Mouse (Mus musculus) embryonic facial prominence, embryonic 13.5 days (tissue): Measurements from ENCODE around the gene Smoc1. TPM values are rescaled to one million over a fixed set of nuclear protein-coding genes. Genes with fewer than 3 reads are reported as not detected.

ENCODE experiments used
- ATAC-seq: fragments of 200-750 bp; cut with Nextera tagmentation; 2 replicates; pipeline ENCODE4 v1.8.0; 2017; ENCODE audit warnings: low read depth; ENCODE audit not compliant: insufficient number of reproducible peaks, insufficient read depth, low FRiP score, low TSS enrichment
- H3K27ac ChIP-seq: fragments of 300-500 bp; sonication (generic); 2 replicates; pipeline ENCODE4 v1.5.1; 2015; ENCODE audit warnings: moderate library complexity, mild to moderate bottlenecking, inconsistent platforms
- H3K27me3 ChIP-seq: fragments of 300-500 bp; sonication (generic); 2 replicates; pipeline ENCODE4 v1.6.1; 2015; ENCODE audit warnings: mild to moderate bottlenecking, inconsistent platforms
- H3K36me3 ChIP-seq: fragments of 300-500 bp; sonication (generic); 2 replicates; pipeline ENCODE4 v1.6.1; 2015; ENCODE audit warnings: mild to moderate bottlenecking, inconsistent platforms
- H3K4me1 ChIP-seq: fragments of 300-500 bp; sonication (generic); 2 replicates; pipeline ENCODE4 v1.6.1; 2015; ENCODE audit warnings: inconsistent platforms
- H3K4me2 ChIP-seq: fragments of 300-500 bp; sonication (generic); 2 replicates; pipeline ENCODE4 v1.6.1; 2015; ENCODE audit warnings: moderate library complexity, mild to moderate bottlenecking, inconsistent platforms
- H3K4me3 ChIP-seq: fragments of 300-500 bp; sonication (generic); 2 replicates; pipeline ENCODE4 v1.5.1; 2015; ENCODE audit warnings: mild to moderate bottlenecking, inconsistent platforms
- H3K9ac ChIP-seq: fragments of 300-500 bp; sonication (generic); 2 replicates; pipeline ENCODE4 v1.6.1; 2015; ENCODE audit warnings: mild to moderate bottlenecking, inconsistent platforms
- H3K9me3 ChIP-seq: fragments of 300-500 bp; sonication (generic); 2 replicates; pipeline ENCODE4 v1.6.1; 2016; ENCODE audit warnings: inconsistent platforms
- WGBS: fragments of 180-500 bp; shearing (Covaris S2); methylation state at CpG from one replicate; pipeline ENCODE4 v1.1.7; 2015; ENCODE audit warnings: mixed read lengths; 5-methylcytosine and 5-hydroxymethylcytosine counted together
- polyA plus RNA-seq: library from polyadenylated mRNA; unstranded; fragments of >200 nt; fragmentation: Nextera tagmentation; extraction: Ambion mirVana; gene quantifications from 2 replicates; pipeline ENCODE4 v1.2.1, GENCODE M21; 2015

Gene Smoc1
- polyA plus RNA-seq, 1 experiment from 2014 or later = 15.5 TPM

DNA sequence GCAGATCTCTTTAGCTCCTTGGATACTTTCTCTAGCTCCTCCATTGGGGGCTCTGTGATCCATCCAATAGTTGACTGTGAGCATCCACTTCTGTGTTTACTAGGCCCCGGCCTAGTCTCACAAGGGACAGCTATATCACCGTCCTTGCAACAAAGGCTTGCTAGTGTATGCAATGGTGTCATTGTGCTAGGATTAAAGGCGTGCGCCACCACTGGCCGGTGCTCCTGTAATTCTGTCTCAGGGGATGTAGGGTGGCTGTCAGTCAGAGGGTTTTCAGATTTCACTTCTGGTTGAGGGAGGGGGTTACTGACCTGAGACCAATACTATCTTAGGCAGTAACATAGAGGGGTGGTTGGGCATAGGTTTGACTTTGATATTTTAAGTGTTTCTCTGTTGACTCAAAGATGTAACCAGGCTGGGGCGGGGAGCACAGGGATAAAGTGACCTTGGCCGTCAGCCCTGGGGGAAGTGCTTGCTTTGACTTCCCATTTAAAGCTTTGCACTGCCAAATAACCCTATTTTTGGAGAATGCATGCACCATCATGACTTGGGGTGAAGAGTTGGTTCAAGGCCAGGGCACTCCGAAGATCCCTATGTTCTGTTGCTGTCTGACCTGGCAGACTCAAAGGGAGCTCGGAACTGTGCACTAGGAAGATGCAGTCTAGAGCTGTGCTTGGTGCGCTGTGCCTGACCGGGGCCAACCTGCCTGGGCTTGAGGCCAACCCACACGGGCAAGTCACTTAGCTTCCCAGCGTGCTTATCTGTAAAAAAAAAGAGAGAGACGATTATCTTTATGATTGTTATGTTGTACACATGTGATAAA lies 80.9 kb downstream of the Smoc1 start:
- Histone ChIP-seq H3K27me3 (no peaks in the 10 kb centered on the region), H3K4me2 (no peak overlapping the region), H3K4me1 (peaks cover 13% of the 10 kb centered on the region; the same call in 1 of the 2 replicates), H3K36me3 (no peaks in the 10 kb centered on the region), H3K27ac (no peak overlapping the region), H3K9me3 (no peaks in the 10 kb centered on the region), H3K4me3 (no peak overlapping the region), H3K9ac (no peak overlapping the region)
- ATAC-seq = no peak
- WGBS = 79% methylated on average over 14 of the region's 14 CpGs

DNA sequence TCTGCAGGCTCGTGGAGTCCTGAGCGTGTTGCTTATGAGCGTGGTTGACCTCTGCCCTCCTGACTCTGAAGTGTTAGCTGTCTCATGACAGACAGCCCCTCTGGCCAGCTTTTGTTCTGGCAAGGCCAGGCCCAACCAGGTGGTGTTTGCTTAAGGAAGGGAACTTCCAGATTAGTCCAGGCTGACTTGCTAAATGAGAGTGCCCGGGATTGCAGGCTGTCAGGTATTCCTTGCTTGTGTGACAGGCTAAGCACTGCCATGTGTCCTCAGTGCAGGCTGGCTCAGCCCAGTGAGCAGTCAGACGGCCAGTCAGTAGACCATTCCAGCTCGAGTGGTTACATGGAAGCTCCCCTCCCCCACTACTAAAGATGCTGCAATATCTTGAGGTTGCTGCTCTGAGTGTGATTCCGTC lies 82.0 kb downstream of the Smoc1 start:
- H3K4me3 ChIP-seq = no peak overlapping the region
- WGBS = 23% methylated on average over 7 of the region's 7 CpGs
- ATAC-seq = no peak
- no peak overlapping the region for H3K4me2 ChIP-seq
- H3K27me3 ChIP-seq = no peaks in the 10 kb centered on the region
- no peaks in the 10 kb centered on the region for H3K36me3 ChIP-seq
- H3K27ac ChIP-seq = no peak overlapping the region
- peaks cover 13% of the 10 kb centered on the region; the same call in 1 of the 2 replicates for H3K4me1 ChIP-seq
- H3K9ac ChIP-seq = no peak overlapping the region
- no peaks in the 10 kb centered on the region for H3K9me3 ChIP-seq

DNA sequence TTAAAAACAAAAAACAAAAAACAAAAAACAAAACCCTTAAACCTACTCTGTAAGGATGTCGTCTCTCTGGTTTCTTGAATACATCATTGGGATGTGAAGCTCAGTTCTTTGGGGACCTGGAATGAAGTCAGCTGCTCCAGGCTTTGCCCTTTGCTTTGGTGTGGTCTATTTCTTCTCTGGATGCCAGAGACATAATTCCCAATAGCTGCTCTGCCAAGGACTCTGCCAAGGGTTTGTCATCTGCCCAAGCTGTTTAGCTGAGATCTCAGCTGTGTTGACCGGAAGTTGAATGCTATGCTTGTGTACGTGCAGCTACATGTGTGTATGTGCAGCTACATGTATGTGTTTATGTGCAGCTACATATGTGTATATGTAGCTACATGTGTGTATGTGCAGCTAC lies 83.4 kb downstream of the Smoc1 start:
- Histone ChIP-seq H3K4me2 (no peak overlapping the region), H3K4me1 (peaks cover 13% of the 10 kb centered on the region; the same call in 1 of the 2 replicates), H3K36me3 (no peaks in the 10 kb centered on the region), H3K9me3 (no peaks in the 10 kb centered on the region), H3K4me3 (no peak overlapping the region), H3K9ac (no peak overlapping the region), H3K27ac (no peak overlapping the region), H3K27me3 (no peaks in the 10 kb centered on the region)
- WGBS = 76% methylated on average over 3 of the region's 3 CpGs
- ATAC-seq = no peak

DNA sequence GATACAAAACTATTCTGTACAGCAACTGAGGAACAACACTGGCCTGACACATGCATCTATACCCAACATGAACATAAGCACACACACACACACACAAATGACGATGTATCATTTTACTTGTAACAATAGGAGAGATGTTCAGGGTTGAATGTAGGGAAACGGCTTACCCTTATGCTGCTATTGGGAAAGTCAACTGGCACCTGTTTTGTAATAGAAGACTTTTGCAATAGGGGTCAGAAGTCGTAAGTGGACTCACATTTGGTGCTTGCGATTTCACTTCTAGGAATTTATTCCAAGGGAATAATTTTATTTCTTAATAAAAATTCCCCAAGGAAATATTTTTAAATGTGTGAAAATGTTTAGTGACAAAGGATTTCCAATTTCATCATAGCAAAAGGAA lies 85.7 kb downstream of the Smoc1 start:
- Histone ChIP-seq H3K27ac (no peak overlapping the region), H3K9me3 (no peaks in the 10 kb centered on the region), H3K9ac (no peak overlapping the region), H3K4me2 (no peak overlapping the region), H3K36me3 (no peaks in the 10 kb centered on the region), H3K4me3 (no peak overlapping the region), H3K27me3 (no peaks in the 10 kb centered on the region), H3K4me1 (peaks cover 13% of the 10 kb centered on the region; the same call in 1 of the 2 replicates)
- 91% methylated on average over 4 of the region's 4 CpGs for whole genome bisulfite sequencing
- ATAC-seq = no peak

DNA sequence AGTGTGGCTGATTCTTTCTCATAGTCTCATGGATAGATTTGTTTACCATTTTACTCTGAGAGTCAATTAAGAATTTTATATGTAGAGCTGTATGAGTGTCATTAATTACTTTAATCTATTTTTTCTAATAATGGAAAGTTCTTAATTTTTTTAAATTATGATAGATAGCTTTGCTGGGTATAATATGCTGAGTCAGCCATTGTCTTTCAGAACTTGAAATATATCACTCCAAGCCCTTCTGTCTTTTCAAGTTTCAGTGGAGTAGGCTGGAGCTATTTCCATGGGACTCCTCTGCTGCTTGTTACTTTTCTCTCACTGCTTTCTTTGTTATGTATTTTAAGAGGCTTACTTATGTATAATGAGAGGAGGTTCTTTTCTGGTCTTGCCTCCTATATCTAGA lies 93.7 kb downstream of the Smoc1 start:
- no peak for ATAC-seq
- Histone ChIP-seq H3K27me3 (no peaks in the 10 kb centered on the region), H3K4me3 (no peak overlapping the region), H3K4me1 (no peaks in the 10 kb centered on the region), H3K27ac (no peak overlapping the region), H3K9ac (no peak overlapping the region), H3K4me2 (no peak overlapping the region), H3K9me3 (no peaks in the 10 kb centered on the region), H3K36me3 (no peaks in the 10 kb centered on the region)

DNA sequence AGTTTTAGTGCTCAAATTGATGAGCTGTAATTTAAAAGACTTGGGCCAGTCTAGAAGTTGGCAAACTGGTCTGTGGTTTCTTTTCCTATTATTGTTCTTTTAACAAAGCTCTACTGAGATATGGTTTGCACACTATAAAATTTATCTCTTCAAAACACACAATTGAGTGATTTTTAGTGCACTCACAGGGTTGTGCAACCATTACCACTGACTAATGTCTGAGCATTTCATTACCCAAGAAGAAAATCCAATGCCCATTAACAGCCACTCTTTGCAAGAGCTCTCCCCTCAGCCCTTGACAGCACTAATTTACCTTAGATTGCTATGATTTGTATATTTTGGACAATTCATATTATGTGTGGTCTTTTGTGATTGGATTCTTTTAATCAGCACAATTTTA lies 97.2 kb downstream of the Smoc1 start:
- Histone ChIP-seq H3K9me3 (no peaks in the 10 kb centered on the region), H3K9ac (no peak overlapping the region), H3K4me3 (no peak overlapping the region), H3K27me3 (no peaks in the 10 kb centered on the region), H3K4me1 (no peaks in the 10 kb centered on the region), H3K4me2 (no peak overlapping the region), H3K27ac (no peak overlapping the region), H3K36me3 (no peaks in the 10 kb centered on the region)
- no peak for ATAC-seq

DNA sequence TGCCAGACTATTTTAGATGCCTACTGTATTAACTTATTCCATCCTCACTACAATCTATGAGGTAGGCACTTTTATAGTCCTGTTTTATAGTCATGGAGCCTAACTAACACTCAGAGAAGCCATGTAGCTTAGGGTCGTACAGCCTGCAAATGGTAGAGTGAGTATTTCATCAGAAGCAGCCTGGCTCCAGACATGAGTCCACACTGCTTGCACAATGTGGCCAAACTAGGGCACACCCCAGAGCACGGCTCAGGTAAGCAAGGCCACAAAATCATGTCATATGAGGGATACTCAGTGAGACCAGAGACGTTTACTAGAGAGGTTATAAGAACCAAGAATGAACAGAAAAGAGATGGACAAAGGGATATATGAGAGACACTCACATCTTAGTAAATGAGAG lies 100.2 kb downstream of the Smoc1 start:
- WGBS = 72% methylated on average over 3 of the region's 3 CpGs

DNA sequence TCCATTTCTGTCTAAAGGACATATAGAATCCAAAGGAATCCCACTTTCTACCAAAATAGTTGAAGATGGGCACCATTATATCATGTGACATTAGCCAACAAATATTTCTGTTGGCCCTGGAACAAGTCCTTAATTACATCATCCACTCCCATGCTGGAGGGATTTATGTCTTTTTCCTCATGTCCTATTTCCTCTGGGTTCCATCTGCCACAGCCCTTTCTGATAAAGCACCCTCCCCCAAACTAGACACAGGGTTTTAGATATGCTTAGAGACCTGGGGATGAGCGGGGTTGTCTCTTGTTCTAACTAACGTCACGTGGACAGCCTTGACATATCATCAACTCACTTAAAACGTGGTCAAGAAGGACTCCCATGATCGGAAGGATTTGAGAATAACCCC lies 102.1 kb downstream of the Smoc1 start:
- 86% methylated on average over 5 of the region's 5 CpGs for WGBS
- H3K4me2 ChIP-seq = no peak overlapping the region

More for the DNA sequence above, 100.2 kb downstream of the Smoc1 start:
- Histone ChIP-seq H3K27ac (no peak overlapping the region), H3K4me2 (no peak overlapping the region), H3K4me1 (no peaks in the 10 kb centered on the region), H3K4me3 (no peak overlapping the region), H3K36me3 (no peaks in the 10 kb centered on the region), H3K9me3 (no peaks in the 10 kb centered on the region), H3K27me3 (no peaks in the 10 kb centered on the region), H3K9ac (no peak overlapping the region)
- no peak for ATAC-seq

DNA sequence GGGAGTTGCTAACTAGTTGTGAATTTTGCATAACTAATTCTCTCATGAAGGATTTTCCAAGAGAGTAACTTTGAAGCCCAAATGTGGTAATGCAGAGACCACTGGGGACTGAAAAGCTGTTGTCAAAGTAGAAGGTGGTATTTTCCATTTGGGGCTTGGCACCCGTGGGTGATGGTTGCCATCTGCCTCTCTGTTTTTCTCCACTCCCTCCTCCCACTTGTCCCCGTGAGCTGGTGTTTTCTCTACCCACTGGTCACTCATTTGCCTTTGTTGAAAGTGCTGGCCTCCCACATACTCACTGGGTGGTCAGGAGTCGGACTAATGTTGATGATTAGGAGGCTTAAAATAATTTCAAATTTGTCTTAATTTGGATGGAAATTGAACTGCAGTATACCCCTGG lies 104.1 kb downstream of the Smoc1 start:
- Histone ChIP-seq H3K4me3 (no peak overlapping the region), H3K9me3 (no peaks in the 10 kb centered on the region), H3K9ac (no peak overlapping the region), H3K27me3 (no peaks in the 10 kb centered on the region), H3K36me3 (no peaks in the 10 kb centered on the region), H3K27ac (no peak overlapping the region), H3K4me1 (no peaks in the 10 kb centered on the region), H3K4me2 (no peak overlapping the region)
- WGBS = 69% methylated on average over 3 of the region's 3 CpGs
- no peak for ATAC-seq

More for the DNA sequence above, 102.1 kb downstream of the Smoc1 start:
- no peak overlapping the region for H3K9ac ChIP-seq
- H3K4me1 ChIP-seq = no peaks in the 10 kb centered on the region
- H3K27me3 ChIP-seq = no peaks in the 10 kb centered on the region
- no peaks in the 10 kb centered on the region for H3K9me3 ChIP-seq
- no peak overlapping the region for H3K27ac ChIP-seq
- ATAC-seq = no peak
- H3K4me3 ChIP-seq = no peak overlapping the region
- H3K36me3 ChIP-seq = no peaks in the 10 kb centered on the region

DNA sequence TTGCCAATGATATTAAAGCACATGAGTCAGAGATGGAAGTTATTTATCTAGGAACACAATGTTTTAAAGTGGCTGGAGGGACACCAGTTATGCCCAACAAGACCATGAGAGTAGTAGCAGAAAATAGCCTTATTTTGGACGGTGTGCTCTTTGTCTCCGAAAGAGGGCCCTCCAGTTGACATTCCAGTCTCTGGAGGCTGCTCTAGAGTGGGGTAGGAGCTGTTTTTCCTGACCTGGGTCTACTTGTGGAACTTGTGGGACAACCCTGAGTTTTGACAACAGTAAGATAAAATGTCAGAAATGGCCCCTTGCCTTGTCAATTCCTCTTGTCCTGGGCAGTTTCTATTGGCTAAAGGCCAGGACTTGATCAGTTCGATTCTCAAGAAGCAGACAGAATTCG lies 104.5 kb downstream of the Smoc1 start:
- WGBS = 74% methylated on average over 4 of the region's 4 CpGs
- Histone ChIP-seq H3K4me2 (no peak overlapping the region), H3K36me3 (no peaks in the 10 kb centered on the region), H3K9ac (no peak overlapping the region), H3K9me3 (no peaks in the 10 kb centered on the region), H3K27me3 (no peaks in the 10 kb centered on the region), H3K4me1 (no peaks in the 10 kb centered on the region), H3K4me3 (no peak overlapping the region), H3K27ac (no peak overlapping the region)
- no peak for ATAC-seq

DNA sequence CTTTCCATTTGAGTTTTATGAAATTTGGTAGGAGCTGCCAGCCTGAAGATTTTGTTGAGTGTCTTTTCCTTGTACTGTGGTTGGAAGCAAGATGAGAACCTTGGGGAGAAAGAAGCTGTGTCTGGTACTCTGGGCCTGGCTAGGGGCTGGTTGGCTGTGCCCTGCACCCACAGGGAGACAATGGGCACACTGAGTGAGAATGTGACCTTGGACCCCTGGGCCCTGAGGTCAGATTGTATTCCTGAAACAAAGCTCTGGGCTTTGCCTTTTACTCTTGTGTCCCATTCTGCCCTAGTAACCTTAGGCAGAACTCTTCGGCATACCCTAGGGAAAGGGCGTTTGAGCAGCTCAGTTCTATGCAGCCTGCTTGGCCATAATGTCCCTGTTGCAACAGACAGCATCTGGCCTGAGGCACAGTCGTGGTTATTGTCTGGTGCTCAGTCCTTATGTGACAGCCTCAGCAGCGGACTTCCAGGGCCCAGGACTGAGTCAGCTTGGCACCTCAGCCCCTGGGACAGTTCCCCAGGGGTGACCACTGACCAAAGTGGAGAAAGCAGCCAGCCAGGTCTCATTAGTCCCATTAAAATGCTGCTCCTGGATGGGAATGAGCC lies 106.6 kb downstream of the Smoc1 start:
- no peak overlapping the region for H3K27ac ChIP-seq
- no peak for ATAC-seq
- H3K4me2 ChIP-seq = no peak overlapping the region
- no peak overlapping the region for H3K4me3 ChIP-seq
- H3K4me1 ChIP-seq = peaks cover 7% of the 10 kb centered on the region
- H3K9ac ChIP-seq = no peak overlapping the region
- WGBS = 31% methylated on average over 4 of the region's 4 CpGs
- H3K27me3 ChIP-seq = no peaks in the 10 kb centered on the region
- no peaks in the 10 kb centered on the region for H3K9me3 ChIP-seq
- no peaks in the 10 kb centered on the region for H3K36me3 ChIP-seq

DNA sequence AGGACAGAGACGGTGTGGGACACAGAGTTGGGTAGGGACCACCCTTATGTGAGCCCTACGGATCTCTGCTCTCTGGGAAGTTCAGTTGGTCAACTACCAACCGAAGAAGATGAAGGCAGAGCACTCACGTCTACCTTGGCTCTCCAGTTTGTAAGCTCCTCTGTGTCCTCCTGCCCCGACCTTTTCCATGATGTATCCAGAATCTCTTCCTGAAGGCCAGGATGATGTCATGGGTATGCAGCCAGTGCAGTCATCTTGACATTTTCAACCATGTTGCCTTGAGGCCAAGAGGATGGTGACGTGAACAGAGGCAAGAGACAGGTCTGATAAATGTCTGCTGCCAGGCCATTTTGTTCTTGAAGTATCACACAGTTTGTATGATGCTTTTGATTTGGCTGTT lies 111.6 kb downstream of the Smoc1 start:
- 87% methylated on average over 6 of the region's 6 CpGs for WGBS

More for the DNA sequence above, 111.6 kb downstream of the Smoc1 start:
- peaks cover 20% of the 10 kb centered on the region for H3K4me1 ChIP-seq
- no peaks in the 10 kb centered on the region for H3K36me3 ChIP-seq
- ATAC-seq = no peak
- no peak overlapping the region for H3K9ac ChIP-seq
- H3K4me2 ChIP-seq = no peak overlapping the region
- no peaks in the 10 kb centered on the region for H3K27me3 ChIP-seq
- no peaks in the 10 kb centered on the region for H3K9me3 ChIP-seq
- no peak overlapping the region for H3K4me3 ChIP-seq
- no peak overlapping the region for H3K27ac ChIP-seq
